Mouse (Mus musculus): Measurements from ENCODE around the gene Cacfd1.

GRCm38 (mm10) chr2:27019530-27019929 lies 9.8 kb downstream of the Cacfd1 start:
- TF ChIP-seq POLR2A (IDR thresholded peaks at IDR 0.05; ENCODE audit: low read depth, low read length) (no peak), CTCF (IDR thresholded peaks at IDR 0.05; ENCODE audit: extremely low read depth, insufficient read depth, insufficient read length, insufficient replicate concordance) (no peak)
